Comparison of ENCODE assay signal across 26 mouse cellular contexts in genomic region chr8:109400192-109400591, GRCm38 (mm10).
DNase-seq lines count a peak whose midpoint lies in the region; ATAC-seq and TF ChIP-seq lines count a peak whose summit lies in the region.
"Had no signal": no experiment of that assay in that cellular context is flagged by ENCODE, and none has a peak within 500 bp of the region (broad histone marks: within the 10 kb centered on the region; RNA-seq: fewer than 3 reads in every experiment).

No protein-coding gene starts in this region.

- no peak for TF ChIP-seq CTCF in CH12.LX (conservative IDR thresholded peaks at IDR 0.05 in 1 of 2, IDR thresholded peaks at IDR 0.05 in 1 of 2; ENCODE audit: low read depth in 2 of 2, low read length in 2 of 2)

- H3K9ac ChIP-seq in lung, embryonic 15.5 days = no peak overlapping the region
- H3K9ac ChIP-seq in CH12.LX (ENCODE audit: insufficient read depth, low read depth) = no peak overlapping the region
- no peak overlapping the region for H3K9ac ChIP-seq in midbrain, embryonic 16.5 days (ENCODE audit: low read depth, low read length)
- H3K9ac ChIP-seq: embryonic facial prominence, embryonic 13.5 days; forebrain, embryonic 15.5 days; heart, embryonic 15.5 days; limb, embryonic 12.5 days; neural tube, embryonic 15.5 days had no signal

- TF ChIP-seq RAD21 in CH12.LX (IDR thresholded peaks at IDR 0.05; ENCODE audit: low read depth, low read length) = no peak

- peak overlapping the region; percentile 32; the same call in 1 of the 2 replicates for H3K4me2 ChIP-seq in lung, embryonic 15.5 days
- H3K4me2 ChIP-seq in CH12.LX (ENCODE audit: insufficient read depth, low read depth, poor library complexity, severe bottlenecking) = peak overlapping the region; percentile 10; the same call in 1 of the 2 replicates
- H3K4me2 ChIP-seq in midbrain, embryonic 16.5 days (ENCODE audit: low read length) = peak overlapping the region; percentile 39
- H3K4me2 ChIP-seq: embryonic facial prominence, embryonic 13.5 days; forebrain, embryonic 15.5 days; heart, embryonic 15.5 days; limb, embryonic 12.5 days; liver, embryonic 11.5 days had no signal

- H3K79me2 ChIP-seq in CH12.LX (replicated peaks; ENCODE audit: control insufficient read depth, extremely low read depth, insufficient read depth, poor library complexity, severe bottlenecking) = no peaks in the 10 kb centered on the region; the same call in 1 of the 2 replicates

- H3K27ac ChIP-seq in lung, embryonic 15.5 days = no peak overlapping the region
- H3K27ac ChIP-seq in CH12.LX (ENCODE audit: insufficient read depth, low read depth) = no peak overlapping the region
- peak overlapping the region; percentile 29 for H3K27ac ChIP-seq in midbrain, embryonic 16.5 days (ENCODE audit: low read length)
- H3K27ac ChIP-seq: embryonic facial prominence, embryonic 13.5 days; forebrain, embryonic 10.5 days; forebrain, embryonic 15.5 days; heart, embryonic 10.5 days; heart, embryonic 15.5 days; limb, embryonic 12.5 days; macrophage; neural tube, embryonic 15.5 days had no signal

- in situ Hi-C loops in CH12.LX (cut with MboI; ENCODE audit: low pct_ligation_motif_present, low pct_unique_long_range_greater_than_20kb, low sequenced_read_pairs) = no loop called here

- DNase-seq in frontal cortex, postnatal 10 days (ENCODE audit: low spot score in 2 of 2) = no peak
- DNase-seq in lung, postnatal 25 days (ENCODE audit: low spot score) = no peak
- DNase-seq in CH12.LX (ENCODE audit: extremely low read depth) = no peak
- no peak for DNase-seq in layer of hippocampus, postnatal 25 days (ENCODE audit: extremely low spot score in 1 of 2, low spot score in 1 of 2)
- DNase-seq: adrenal gland, adult 8-10 months; cerebellum, adult 11 months; cerebellum, adult 9-10 months; kidney, adult 11 months; kidney, postnatal 14 days; layer of hippocampus, adult 9-11 months; right cerebral cortex, postnatal 14 days; thymus, postnatal 14 days had no signal

- ATAC-seq in frontal cortex, adult (ENCODE audit: low TSS enrichment) = peak; percentile 74
- ATAC-seq in lung, embryonic 15.5 days (ENCODE audit: borderline replicate concordance, extremely low read depth, low FRiP score, low TSS enrichment) = no peak
- no peak for ATAC-seq in midbrain, embryonic 16.5 days
- ATAC-seq: forebrain, embryonic 15.5 days; inflammation-experienced regulatory T-cells, adult 6 months had no signal

- 72% methylated on average over 5 of the region's 5 CpGs for WGBS in lung, embryonic 15.5 days
- WGBS in midbrain, embryonic 16.5 days = 92% methylated on average over 5 of the region's 5 CpGs

- H3K27me3 ChIP-seq in lung, embryonic 15.5 days = no peaks in the 10 kb centered on the region
- no peaks in the 10 kb centered on the region for H3K27me3 ChIP-seq in CH12.LX (replicated peaks)
- H3K27me3 ChIP-seq in midbrain, embryonic 16.5 days (ENCODE audit: control insufficient read depth, insufficient read depth, low read depth, low read length) = no peaks in the 10 kb centered on the region
- H3K27me3 ChIP-seq: embryonic facial prominence, embryonic 13.5 days; forebrain, embryonic 15.5 days; heart, embryonic 15.5 days; limb, embryonic 12.5 days; neural tube, embryonic 15.5 days had no signal

- no peaks in the 10 kb centered on the region for H3K9me3 ChIP-seq in lung, embryonic 15.5 days
- H3K9me3 ChIP-seq in CH12.LX (replicated peaks; ENCODE audit: low read length) = no peaks in the 10 kb centered on the region
- H3K9me3 ChIP-seq in midbrain, embryonic 16.5 days (replicated peaks; ENCODE audit: control insufficient read depth, low read length, poor library complexity, severe bottlenecking) = 0 out of 2 replicates have a peak, but pooled peaks cover 3% of the 10 kb centered on the region
- H3K9me3 ChIP-seq: embryonic facial prominence, embryonic 13.5 days; forebrain, embryonic 10.5 days; forebrain, embryonic 15.5 days; heart, embryonic 10.5 days; heart, embryonic 15.5 days; limb, embryonic 12.5 days; neural tube, embryonic 15.5 days had no signal

- dilution Hi-C loops in CH12.LX (cut with MboI; ENCODE audit: extremely low pct_ligation_motif_present, extremely low pct_unique_long_range_greater_than_20kb, low sequenced_read_pairs) = no loop called here

- TF ChIP-seq POLR2A in CH12.LX (IDR thresholded peaks at IDR 0.05; ENCODE audit: low read depth, low read length) = no peak

- H3K4me3 ChIP-seq in lung, embryonic 15.5 days = no peak overlapping the region
- H3K4me3 ChIP-seq in CH12.LX (replicated peaks in 1 of 3; ENCODE audit: low read depth in 2 of 3, low read length in 2 of 3, poor library complexity in 1 of 3) = no peak overlapping the region
- no peak overlapping the region for H3K4me3 ChIP-seq in midbrain, embryonic 16.5 days (ENCODE audit: low read depth, low read length)
- H3K4me3 ChIP-seq: embryonic facial prominence, embryonic 13.5 days; forebrain, embryonic 10.5 days; forebrain, embryonic 15.5 days; heart, embryonic 10.5 days; heart, embryonic 15.5 days; limb, embryonic 12.5 days; neural tube, embryonic 15.5 days had no signal

- TF ChIP-seq EP300 in CH12.LX (IDR thresholded peaks at IDR 0.05; ENCODE audit: low read length) = no peak

- no peaks in the 10 kb centered on the region for H3K4me1 ChIP-seq in lung, embryonic 15.5 days
- no peaks in the 10 kb centered on the region for H3K4me1 ChIP-seq in CH12.LX (ENCODE audit: control insufficient read depth in 1 of 2, insufficient read depth in 2 of 2)
- H3K4me1 ChIP-seq in midbrain, embryonic 16.5 days (ENCODE audit: control insufficient read depth, insufficient read depth, low read length) = peaks cover 2% of the 10 kb centered on the region; the same call in 1 of the 2 replicates
- H3K4me1 ChIP-seq: forebrain, embryonic 15.5 days; heart, embryonic 10.5 days; heart, embryonic 15.5 days; limb, embryonic 12.5 days had no signal

- no peaks in the 10 kb centered on the region for H3K36me3 ChIP-seq in lung, embryonic 15.5 days
- H3K36me3 ChIP-seq in CH12.LX (replicated peaks in 1 of 2; ENCODE audit: control insufficient read depth in 1 of 2, insufficient read depth in 1 of 2, low read length in 1 of 2) = no peaks in the 10 kb centered on the region
- H3K36me3 ChIP-seq in midbrain, embryonic 16.5 days (ENCODE audit: control insufficient read depth, insufficient read depth, low read length) = no peaks in the 10 kb centered on the region
- H3K36me3 ChIP-seq: embryonic facial prominence, embryonic 13.5 days; forebrain, embryonic 10.5 days; forebrain, embryonic 15.5 days; G1E; heart, embryonic 10.5 days; heart, embryonic 15.5 days; limb, embryonic 12.5 days; neural tube, embryonic 15.5 days had no signal

TF ChIP-seq in CH12.LX, 34 proteins besides CTCF, POLR2A, EP300 and RAD21:
- no peak for TF ChIP-seq MEF2A (IDR thresholded peaks at IDR 0.05; ENCODE audit: borderline replicate concordance, low read depth, low read length)
- TF ChIP-seq MXI1 (IDR thresholded peaks at IDR 0.05; ENCODE audit: low read depth, low read length) = no peak
- TF ChIP-seq UBTF (IDR thresholded peaks at IDR 0.05; ENCODE audit: low read depth, low read length) = no peak
- no peak for TF ChIP-seq ETS1 (conservative IDR thresholded peaks at IDR 0.05; ENCODE audit: low read depth, low read length)
- TF ChIP-seq POLR2AphosphoS2 (IDR thresholded peaks at IDR 0.05; ENCODE audit: low read depth, low read length) = no peak
- TF ChIP-seq CHD1 (IDR thresholded peaks at IDR 0.05; ENCODE audit: low read depth, low read length) = no peak
- no peak for TF ChIP-seq RCOR1 (conservative IDR thresholded peaks at IDR 0.05; ENCODE audit: low read depth, low read length)
- TF ChIP-seq KAT2A (IDR thresholded peaks at IDR 0.05; ENCODE audit: insufficient replicate concordance, low read length) = no peak
- no peak for TF ChIP-seq SMC3 (IDR thresholded peaks at IDR 0.05; ENCODE audit: low read depth, low read length)
- no peak for TF ChIP-seq ZC3H11A (IDR thresholded peaks at IDR 0.05; ENCODE audit: low read depth, low read length)
- no peak for TF ChIP-seq ZKSCAN1 (IDR thresholded peaks at IDR 0.05; ENCODE audit: borderline replicate concordance, low read depth, low read length)
- no peak for TF ChIP-seq NELFE (IDR thresholded peaks at IDR 0.05; ENCODE audit: low read depth, low read length)
- TF ChIP-seq E2F4 (IDR thresholded peaks at IDR 0.05; ENCODE audit: insufficient replicate concordance, low read depth, low read length) = no peak
- TF ChIP-seq MAFK (IDR thresholded peaks at IDR 0.05; ENCODE audit: insufficient replicate concordance, low read length) = no peak
- no peak for TF ChIP-seq NRF1 (IDR thresholded peaks at IDR 0.05; ENCODE audit: low read depth, low read length)
- TF ChIP-seq TBP (conservative IDR thresholded peaks at IDR 0.05; ENCODE audit: low read depth, low read length) = no peak
- no peak for TF ChIP-seq BHLHE40 (IDR thresholded peaks at IDR 0.05; ENCODE audit: low read depth, low read length)
- no peak for TF ChIP-seq HCFC1 (IDR thresholded peaks at IDR 0.05; ENCODE audit: low read depth, low read length)
- TF ChIP-seq MAZ (IDR thresholded peaks at IDR 0.05; ENCODE audit: low read depth, low read length) = no peak
- no peak for TF ChIP-seq PAX5 (IDR thresholded peaks at IDR 0.05; ENCODE audit: low read length)
